Mouse (Mus musculus): ENCODE results near the gene Gm28047. TPM values are rescaled to one million over a fixed set of nuclear protein-coding genes. Genes with fewer than 3 reads are reported as not detected.
"Not testable (repeated sequence)": the region's sequence is repeated elsewhere in the genome, so short reads cannot be mapped to it uniquely, and the experiment has no call there.

Gene Gm28047
- polyA plus RNA-seq, 1 experiment: not detected

DNA sequence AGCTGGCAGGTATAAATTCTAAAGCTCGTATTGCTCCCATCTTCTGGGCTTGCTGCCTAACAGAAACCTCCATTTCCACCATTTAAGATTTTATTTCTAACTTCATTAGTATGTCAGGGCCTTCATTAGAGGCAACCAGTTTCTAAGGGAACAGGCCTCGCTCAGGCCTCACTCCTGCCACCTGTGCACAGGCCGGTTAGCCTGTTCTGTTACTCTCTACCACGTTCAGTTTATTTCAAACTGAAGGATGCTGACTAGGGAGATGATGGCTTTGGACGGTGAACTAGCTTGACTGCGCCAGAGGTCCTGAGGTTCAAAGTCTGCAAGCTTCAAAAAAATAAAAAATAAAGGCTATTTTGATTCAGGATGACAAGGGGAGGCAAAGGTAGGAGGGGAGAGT lies 45.4 kb upstream of the Gm28047 start:
- peaks cover 2% of the 10 kb centered on the region for H3K4me1 ChIP-seq (ENCODE audit: control insufficient read depth, insufficient read depth, low read length)
- H3K27me3 ChIP-seq (ENCODE audit: control insufficient read depth, insufficient read depth, low read length, poor library complexity, severe bottlenecking): no peaks in the 10 kb centered on the region
- peak overlapping the region; percentile 70 for H3K4me3 ChIP-seq (ENCODE audit: low read depth, low read length)
- TF ChIP-seq EP300 (IDR thresholded peaks at IDR 0.05; ENCODE audit: insufficient read depth, low read depth, low read length) (no peak), CTCF (IDR thresholded peaks at IDR 0.05; ENCODE audit: low read depth, low read length) (no peak), POLR2A (IDR thresholded peaks at IDR 0.05; ENCODE audit: insufficient read depth, low read length) (no peak)
- H3K27ac ChIP-seq (ENCODE audit: insufficient read depth, low read length): peak overlapping the region; percentile 42; the same call in 1 of the 2 replicates
- H3K9ac ChIP-seq (ENCODE audit: low read depth, poor library complexity, severe bottlenecking): peak overlapping the region; percentile 80
- H3K36me3 ChIP-seq (ENCODE audit: control insufficient read depth, insufficient read depth, low read length, poor library complexity, severe bottlenecking): peaks cover 24% of the 10 kb centered on the region
- no peaks in the 10 kb centered on the region for H3K9me3 ChIP-seq (replicated peaks; ENCODE audit: control insufficient read depth, insufficient read depth, low read length, poor library complexity, severe bottlenecking)

GRCm38 (mm10) chr15:102669571-102669970 lies 44.7 kb upstream of the Gm28047 start:
- no peaks in the 10 kb centered on the region for H3K27me3 ChIP-seq (ENCODE audit: control insufficient read depth, insufficient read depth, low read length, poor library complexity, severe bottlenecking)
- H3K4me1 ChIP-seq (ENCODE audit: control insufficient read depth, insufficient read depth, low read length): peaks cover 2% of the 10 kb centered on the region
- peaks cover 31% of the 10 kb centered on the region for H3K36me3 ChIP-seq (ENCODE audit: control insufficient read depth, insufficient read depth, low read length, poor library complexity, severe bottlenecking)
- peak overlapping the region; percentile 67 for H3K4me3 ChIP-seq (ENCODE audit: low read depth, low read length)
- H3K27ac ChIP-seq (ENCODE audit: insufficient read depth, low read length): peak overlapping the region; percentile 17; the same call in 1 of the 2 replicates
- TF ChIP-seq EP300 (IDR thresholded peaks at IDR 0.05; ENCODE audit: insufficient read depth, low read depth, low read length): no peak
- no peak for TF ChIP-seq POLR2A (IDR thresholded peaks at IDR 0.05; ENCODE audit: insufficient read depth, low read length)
- no peak for TF ChIP-seq CTCF (IDR thresholded peaks at IDR 0.05; ENCODE audit: low read depth, low read length)
- H3K9ac ChIP-seq (ENCODE audit: low read depth, poor library complexity, severe bottlenecking): peak overlapping the region; percentile 80
- no peaks in the 10 kb centered on the region for H3K9me3 ChIP-seq (replicated peaks; ENCODE audit: control insufficient read depth, insufficient read depth, low read length, poor library complexity, severe bottlenecking)

- Histone ChIP-seq H3K9me3 (replicated peaks; ENCODE audit: control insufficient read depth, insufficient read depth, low read length, poor library complexity, severe bottlenecking) (no peaks in the 10 kb centered on the region), H3K36me3 (ENCODE audit: control insufficient read depth, insufficient read depth, low read length, poor library complexity, severe bottlenecking) (peaks cover 67% of the 10 kb centered on the region), H3K27me3 (ENCODE audit: control insufficient read depth, insufficient read depth, low read length, poor library complexity, severe bottlenecking) (no peaks in the 10 kb centered on the region), H3K4me1 (ENCODE audit: control insufficient read depth, insufficient read depth, low read length) (peaks cover 2% of the 10 kb centered on the region), H3K27ac (ENCODE audit: insufficient read depth, low read length) (no peak overlapping the region), H3K4me3 (ENCODE audit: low read depth, low read length) (no peak overlapping the region), H3K9ac (ENCODE audit: low read depth, poor library complexity, severe bottlenecking) (no peak overlapping the region)
- TF ChIP-seq CTCF (IDR thresholded peaks at IDR 0.05; ENCODE audit: low read depth, low read length) (peak; percentile 57), EP300 (IDR thresholded peaks at IDR 0.05; ENCODE audit: insufficient read depth, low read depth, low read length) (no peak)
Observed at GRCm38 (mm10) chr15:102665494-102665893, 40.6 kb upstream of the Gm28047 start.

GRCm38 (mm10) chr15:102663825-102664224 lies 39.0 kb upstream of the Gm28047 start:
- Histone ChIP-seq H3K9ac (ENCODE audit: low read depth, poor library complexity, severe bottlenecking) (no peak overlapping the region), H3K27ac (ENCODE audit: insufficient read depth, low read length) (no peak overlapping the region), H3K9me3 (replicated peaks; ENCODE audit: control insufficient read depth, insufficient read depth, low read length, poor library complexity, severe bottlenecking) (no peaks in the 10 kb centered on the region), H3K4me1 (ENCODE audit: control insufficient read depth, insufficient read depth, low read length) (no peaks in the 10 kb centered on the region), H3K4me3 (ENCODE audit: low read depth, low read length) (no peak overlapping the region), H3K36me3 (ENCODE audit: control insufficient read depth, insufficient read depth, low read length, poor library complexity, severe bottlenecking) (peaks cover 65% of the 10 kb centered on the region), H3K27me3 (ENCODE audit: control insufficient read depth, insufficient read depth, low read length, poor library complexity, severe bottlenecking) (no peaks in the 10 kb centered on the region)
- TF ChIP-seq CTCF (IDR thresholded peaks at IDR 0.05; ENCODE audit: low read depth, low read length): no peak

DNA sequence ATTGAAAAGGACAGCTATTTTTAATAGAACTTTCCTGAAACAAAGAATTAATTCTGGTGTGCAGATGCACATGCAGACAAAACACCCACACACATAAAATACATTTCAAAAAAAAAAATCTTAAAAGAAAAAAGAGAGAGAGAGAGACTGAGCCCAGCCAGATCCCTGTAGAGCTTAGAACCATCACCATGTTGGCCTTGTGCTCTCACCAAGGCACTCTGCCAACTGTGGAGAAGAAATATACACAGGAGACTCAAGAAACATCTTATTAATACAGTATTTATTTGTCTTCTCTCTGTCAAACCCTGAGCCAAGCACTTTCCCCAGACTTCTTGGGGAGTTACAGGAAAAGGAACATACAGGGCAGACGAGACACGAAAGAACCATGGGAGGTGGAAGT lies 37.7 kb upstream of the Gm28047 start:
- not testable (repeated sequence) for H3K9me3 ChIP-seq (replicated peaks; ENCODE audit: control insufficient read depth, insufficient read depth, low read length, poor library complexity, severe bottlenecking); H3K27me3 ChIP-seq (ENCODE audit: control insufficient read depth, insufficient read depth, low read length, poor library complexity, severe bottlenecking); H3K4me3 ChIP-seq (ENCODE audit: low read depth, low read length); H3K27ac ChIP-seq (ENCODE audit: insufficient read depth, low read length); H3K9ac ChIP-seq (ENCODE audit: low read depth, poor library complexity, severe bottlenecking); H3K4me1 ChIP-seq (ENCODE audit: control insufficient read depth, insufficient read depth, low read length)
- H3K36me3 ChIP-seq (ENCODE audit: control insufficient read depth, insufficient read depth, low read length, poor library complexity, severe bottlenecking): peaks cover 57% of the 10 kb centered on the region

GRCm38 (mm10) chr15:102657926-102658381 lies 33.1 kb upstream of the Gm28047 start:
- Histone ChIP-seq H3K9ac (ENCODE audit: low read depth, poor library complexity, severe bottlenecking) (no peak overlapping the region), H3K4me1 (ENCODE audit: control insufficient read depth, insufficient read depth, low read length) (no peaks in the 10 kb centered on the region), H3K9me3 (replicated peaks; ENCODE audit: control insufficient read depth, insufficient read depth, low read length, poor library complexity, severe bottlenecking) (no peaks in the 10 kb centered on the region), H3K36me3 (ENCODE audit: control insufficient read depth, insufficient read depth, low read length, poor library complexity, severe bottlenecking) (peaks cover 20% of the 10 kb centered on the region), H3K27ac (ENCODE audit: insufficient read depth, low read length) (no peak overlapping the region), H3K4me3 (ENCODE audit: low read depth, low read length) (no peak overlapping the region), H3K27me3 (ENCODE audit: control insufficient read depth, insufficient read depth, low read length, poor library complexity, severe bottlenecking) (no peaks in the 10 kb centered on the region)
- TF ChIP-seq CTCF (IDR thresholded peaks at IDR 0.05; ENCODE audit: low read depth, low read length) (no peak), EP300 (IDR thresholded peaks at IDR 0.05; ENCODE audit: insufficient read depth, low read depth, low read length) (no peak), POLR2A (IDR thresholded peaks at IDR 0.05; ENCODE audit: insufficient read depth, low read length) (no peak)
